Mouse (Mus musculus) CH12.LX (cell line): ENCODE results near the gene 6030468B19Rik.

Source experiments
- CTCF ChIP-seq, 2 experiments: IDR thresholded peaks in 1 of 2; conservative IDR thresholded peaks in 1 of 2; 2 replicates each; pipeline ENCODE4 v1.5.1; 2011 to 2012; ENCODE audit warnings: low read depth in 2 of 2, low read length in 2 of 2, improper control_type of control experiment in 1 of 2, inconsistent platforms in 1 of 2, mild to moderate bottlenecking in 1 of 2, moderate library complexity in 1 of 2
- KAT2A ChIP-seq: IDR thresholded peaks from 2 replicates; pipeline ENCODE4 v1.6.1; 2012; ENCODE audit warnings: low read length, improper control_type of control experiment, inconsistent platforms; ENCODE audit not compliant: insufficient replicate concordance
- PAX5 ChIP-seq: IDR thresholded peaks from 2 replicates; pipeline ENCODE4 v1.6.1; 2012; ENCODE audit warnings: low read length, inconsistent platforms, mixed read lengths
- ZC3H11A ChIP-seq: IDR thresholded peaks from 2 replicates; pipeline ENCODE4 v1.6.1; 2012; ENCODE audit warnings: low read depth, mild to moderate bottlenecking, inconsistent platforms, low read length, improper control_type of control experiment
- ZKSCAN1 ChIP-seq: IDR thresholded peaks from 2 replicates; pipeline ENCODE4 v1.6.1; 2012; ENCODE audit warnings: low read depth, inconsistent platforms, low read length, improper control_type of control experiment, borderline replicate concordance

GRCm38 (mm10) chr11:117829671-117830215 is 32.3 kb downstream of the 6030468B19Rik start:
- no peak for TF ChIP-seq PAX5
- no peak for TF ChIP-seq CTCF (conservative IDR thresholded peaks at IDR 0.05 in 1 of 2, IDR thresholded peaks at IDR 0.05 in 1 of 2; ENCODE audit: low read depth in 2 of 2, low read length in 2 of 2)
- no peak for TF ChIP-seq ZC3H11A
- TF ChIP-seq ZKSCAN1 = no peak
- TF ChIP-seq KAT2A = no peak
